Mouse (Mus musculus): ENCODE measurements at regions not wholly inside any gene's neighbourhood (a gene's known extent, or its start where the extent isn't known, plus 50 kb on each side); places are given as distances from the start of the nearest gene placed in this dataset.
A peak's percentile ranks its signal among the peaks of the same experiment; 100 is the strongest.

GRCm38 (mm10) chr8:76038526-76038925, 590.0 kb downstream of the Iqcm start:
- Histone ChIP-seq H3K27me3 (replicated peaks) (no peaks in the 10 kb centered on the region), H3K4me3 (replicated peaks) (no peak overlapping the region), H3K9ac (no peak overlapping the region), H3K27ac (no peak overlapping the region), H3K4me1 (replicated peaks) (no peaks in the 10 kb centered on the region), H3K9me3 (no peaks in the 10 kb centered on the region), H3K4me2 (replicated peaks) (no peak overlapping the region), H3K36me3 (no peaks in the 10 kb centered on the region)
- WGBS, result 62% methylated on average over 1 of the region's 1 CpGs
- no peak for ATAC-seq

DNA sequence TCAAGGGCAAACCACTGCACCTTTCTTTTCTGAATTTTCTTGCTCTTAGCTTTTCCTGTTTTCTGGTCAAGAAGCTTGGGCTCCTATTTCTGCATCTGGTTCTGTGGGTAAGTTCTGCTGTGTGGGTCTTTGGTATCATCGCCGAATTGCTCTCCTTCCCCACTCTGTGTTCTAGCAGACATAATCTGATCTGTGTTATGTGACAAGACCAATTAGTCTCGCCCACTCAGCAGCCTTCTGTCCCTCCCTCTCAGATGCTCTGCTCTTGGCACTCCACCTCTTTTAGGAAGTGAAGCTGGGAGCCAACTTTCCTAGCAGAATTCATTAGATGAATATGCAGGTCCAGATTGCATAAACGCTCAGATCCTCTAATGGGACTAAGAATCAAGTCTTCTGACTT, 603.5 kb downstream of the Iqcm start:
- no peak overlapping the region for H3K9ac ChIP-seq
- H3K4me1 ChIP-seq (replicated peaks), result no peaks in the 10 kb centered on the region
- H3K27ac ChIP-seq, result no peak overlapping the region
- WGBS, result 80% methylated on average over 4 of the region's 4 CpGs
- no peak overlapping the region for H3K4me2 ChIP-seq (replicated peaks)
- H3K27me3 ChIP-seq (replicated peaks), result no peaks in the 10 kb centered on the region
- no peaks in the 10 kb centered on the region for H3K9me3 ChIP-seq
- ATAC-seq, result no peak
- no peak overlapping the region for H3K4me3 ChIP-seq (replicated peaks)
- H3K36me3 ChIP-seq, result no peaks in the 10 kb centered on the region

DNA sequence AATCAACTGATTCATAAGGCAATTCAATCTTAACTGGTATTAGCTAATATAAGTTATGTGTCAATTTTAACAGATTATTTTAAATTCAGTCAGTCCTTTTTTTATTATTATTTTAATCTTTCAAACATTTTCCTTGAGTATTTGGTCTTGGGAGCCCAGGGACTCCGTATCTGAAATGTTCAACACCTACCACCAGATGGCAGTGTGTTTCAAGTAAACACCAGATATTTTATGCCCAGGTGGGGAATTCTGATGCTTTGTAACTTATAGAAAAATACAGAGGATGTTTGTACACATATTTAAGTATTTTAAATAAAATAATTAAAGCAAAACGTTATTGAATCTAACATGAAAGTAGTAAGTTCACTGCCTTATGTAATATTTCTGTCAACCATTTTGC, 619.2 kb downstream of the Iqcm start:
- Histone ChIP-seq H3K27me3 (replicated peaks) (no peaks in the 10 kb centered on the region), H3K27ac (no peak overlapping the region), H3K36me3 (no peaks in the 10 kb centered on the region), H3K4me2 (replicated peaks) (no peak overlapping the region), H3K4me3 (replicated peaks) (no peak overlapping the region), H3K9ac (no peak overlapping the region), H3K9me3 (no peaks in the 10 kb centered on the region), H3K4me1 (replicated peaks) (no peaks in the 10 kb centered on the region)
- no peak for ATAC-seq
- WGBS, result 7% methylated on average over 2 of the region's 2 CpGs

DNA sequence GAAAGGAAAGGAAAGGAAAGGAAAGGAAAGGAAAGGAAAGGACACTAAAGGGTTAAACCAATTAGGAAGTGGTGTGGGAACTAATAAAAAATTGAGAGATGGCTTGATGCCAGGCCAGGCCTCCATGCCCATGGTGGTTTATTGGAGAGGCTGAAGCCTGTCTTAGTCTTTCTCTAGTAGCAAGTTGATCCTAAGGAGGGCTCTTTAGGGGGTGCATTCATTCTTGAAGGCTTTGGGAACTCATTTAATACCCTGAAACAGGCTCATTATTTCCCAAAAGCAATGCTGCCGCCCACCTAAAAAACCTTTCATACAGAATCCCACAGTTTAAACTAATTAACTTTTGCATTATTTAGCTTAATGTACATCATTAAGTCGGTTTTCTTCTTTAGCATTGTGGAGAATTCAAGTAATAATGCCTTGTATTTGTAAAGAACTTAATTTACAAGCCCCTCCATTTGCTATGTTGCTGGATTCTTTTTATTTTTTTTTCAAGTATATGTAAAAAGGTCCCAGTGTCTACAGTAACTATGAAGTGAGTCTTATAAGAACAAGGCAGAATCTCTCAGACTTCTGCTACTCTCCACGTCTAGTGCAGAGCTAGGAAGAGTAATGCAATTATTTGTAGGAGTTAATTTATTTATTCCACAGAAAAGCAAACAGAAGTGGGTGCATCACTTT, 624.3 kb downstream of the Iqcm start:
- H3K9ac ChIP-seq, result no peak overlapping the region
- no peaks in the 10 kb centered on the region for H3K4me1 ChIP-seq (replicated peaks)
- no peak overlapping the region for H3K27ac ChIP-seq
- H3K4me2 ChIP-seq (replicated peaks), result no peak overlapping the region
- H3K4me3 ChIP-seq (replicated peaks), result no peak overlapping the region
- no peaks in the 10 kb centered on the region for H3K36me3 ChIP-seq
- no peak for ATAC-seq
- no peaks in the 10 kb centered on the region for H3K9me3 ChIP-seq
- WGBS, result 57% methylated on average over 3 of the region's 3 CpGs
- H3K27me3 ChIP-seq (replicated peaks), result no peaks in the 10 kb centered on the region

DNA sequence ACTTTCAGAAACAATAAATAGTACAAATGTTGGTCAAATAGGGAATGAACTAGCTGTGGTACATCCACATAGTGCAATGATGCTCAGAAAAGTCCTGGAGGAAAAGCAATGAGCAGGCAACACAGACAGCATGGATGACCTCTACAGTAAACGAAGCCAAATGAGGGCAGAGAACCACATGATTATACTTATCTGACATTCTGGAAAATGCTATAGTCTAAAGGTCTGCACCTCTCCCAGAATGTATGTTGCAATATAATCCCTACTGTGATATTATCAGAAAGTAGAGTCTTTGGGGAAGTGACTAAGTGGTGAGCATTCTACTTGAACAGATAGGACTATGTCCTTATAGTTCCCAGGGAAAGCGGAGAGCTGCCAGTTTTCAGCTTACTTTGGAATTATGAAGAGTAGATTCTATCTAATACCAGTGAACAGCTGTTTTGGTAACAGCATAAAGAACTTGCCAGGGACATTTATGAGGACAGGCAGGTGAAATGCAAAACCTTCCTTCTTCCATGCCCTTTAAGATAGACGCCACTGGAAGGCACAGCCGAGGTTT, 672.2 kb downstream of the Iqcm start:
- Histone ChIP-seq H3K27me3 (replicated peaks) (no peaks in the 10 kb centered on the region), H3K36me3 (no peaks in the 10 kb centered on the region), H3K4me1 (replicated peaks) (no peaks in the 10 kb centered on the region), H3K27ac (no peak overlapping the region), H3K9me3 (no peaks in the 10 kb centered on the region), H3K4me3 (replicated peaks) (no peak overlapping the region), H3K4me2 (replicated peaks) (no peak overlapping the region), H3K9ac (no peak overlapping the region)
- ATAC-seq, result peak; percentile 61
- WGBS, result 78% methylated on average over 4 of the region's 4 CpGs

GRCm38 (mm10) chr8:76127486-76127885, 679.0 kb downstream of the Iqcm start:
- Histone ChIP-seq H3K36me3 (no peaks in the 10 kb centered on the region), H3K27me3 (replicated peaks) (no peaks in the 10 kb centered on the region), H3K4me2 (replicated peaks) (no peak overlapping the region), H3K9ac (no peak overlapping the region), H3K4me3 (replicated peaks) (no peak overlapping the region), H3K4me1 (replicated peaks) (no peaks in the 10 kb centered on the region), H3K27ac (no peak overlapping the region), H3K9me3 (no peaks in the 10 kb centered on the region)
- WGBS, result 71% methylated on average over 2 of the region's 2 CpGs
- no peak for ATAC-seq

DNA sequence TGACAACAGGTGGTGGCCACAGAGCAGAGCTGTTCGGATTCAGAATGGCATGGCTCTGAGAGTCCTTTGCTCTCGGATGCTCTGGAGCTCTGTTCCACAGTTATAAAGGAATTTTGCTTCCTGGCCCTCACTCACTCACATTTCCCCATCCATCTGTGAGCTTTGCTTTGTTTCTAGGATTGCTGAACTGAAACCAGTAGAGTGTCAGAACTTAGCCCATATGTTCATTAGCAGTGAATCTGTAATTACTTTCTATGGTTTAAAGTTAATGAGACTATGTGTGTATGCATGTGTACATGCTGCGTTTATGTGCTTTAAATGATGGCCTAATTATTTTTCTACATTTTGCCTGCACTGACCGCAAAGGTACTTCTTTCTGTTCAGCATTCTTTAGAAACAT, 688.7 kb downstream of the Iqcm start:
- H3K4me3 ChIP-seq (replicated peaks), result no peak overlapping the region
- no peaks in the 10 kb centered on the region for H3K4me1 ChIP-seq (replicated peaks)
- 72% methylated on average over 4 of the region's 4 CpGs for WGBS
- H3K9me3 ChIP-seq, result no peaks in the 10 kb centered on the region
- H3K27ac ChIP-seq, result no peak overlapping the region
- H3K36me3 ChIP-seq, result no peaks in the 10 kb centered on the region
- ATAC-seq, result no peak
- H3K27me3 ChIP-seq (replicated peaks), result no peaks in the 10 kb centered on the region
- no peak overlapping the region for H3K9ac ChIP-seq
- H3K4me2 ChIP-seq (replicated peaks), result no peak overlapping the region

GRCm38 (mm10) chr8:76148681-76149080, 700.2 kb downstream of the Iqcm start:
- H3K4me3 ChIP-seq (replicated peaks), result no peak overlapping the region
- ATAC-seq, result no peak
- 35% methylated on average over 4 of the region's 4 CpGs for WGBS
- H3K4me1 ChIP-seq (replicated peaks), result no peaks in the 10 kb centered on the region
- H3K36me3 ChIP-seq, result no peaks in the 10 kb centered on the region
- no peaks in the 10 kb centered on the region for H3K27me3 ChIP-seq (replicated peaks)
- no peak overlapping the region for H3K9ac ChIP-seq
- H3K4me2 ChIP-seq (replicated peaks), result no peak overlapping the region
- no peak overlapping the region for H3K27ac ChIP-seq
- H3K9me3 ChIP-seq, result no peaks in the 10 kb centered on the region

GRCm38 (mm10) chr8:76182520-76182919, 716.7 kb upstream of the Nr3c2 start:
- ATAC-seq, result no peak
- Histone ChIP-seq H3K27me3 (replicated peaks) (no peaks in the 10 kb centered on the region), H3K4me2 (replicated peaks) (no peak overlapping the region), H3K27ac (no peak overlapping the region), H3K4me3 (replicated peaks) (no peak overlapping the region), H3K9me3 (no peaks in the 10 kb centered on the region), H3K9ac (no peak overlapping the region), H3K36me3 (no peaks in the 10 kb centered on the region), H3K4me1 (replicated peaks) (no peaks in the 10 kb centered on the region)
- 86% methylated on average over 3 of the region's 3 CpGs for whole genome bisulfite sequencing

GRCm38 (mm10) chr8:76183836-76184235, 715.4 kb upstream of the Nr3c2 start:
- H3K4me1 ChIP-seq (replicated peaks), result no peaks in the 10 kb centered on the region
- H3K9me3 ChIP-seq, result no peaks in the 10 kb centered on the region
- H3K27ac ChIP-seq, result no peak overlapping the region
- no peaks in the 10 kb centered on the region for H3K27me3 ChIP-seq (replicated peaks)
- no peak overlapping the region for H3K9ac ChIP-seq
- H3K4me2 ChIP-seq (replicated peaks), result no peak overlapping the region
- no peak overlapping the region for H3K4me3 ChIP-seq (replicated peaks)
- H3K36me3 ChIP-seq, result no peaks in the 10 kb centered on the region
- ATAC-seq, result no peak

GRCm38 (mm10) chr8:76187293-76187692, 711.9 kb upstream of the Nr3c2 start:
- no peaks in the 10 kb centered on the region for H3K36me3 ChIP-seq

GRCm38 (mm10) chr8:76211891-76212290, 687.4 kb upstream of the Nr3c2 start:
- Histone ChIP-seq H3K9me3 (no peaks in the 10 kb centered on the region), H3K4me2 (replicated peaks) (no peak overlapping the region), H3K9ac (no peak overlapping the region), H3K36me3 (no peaks in the 10 kb centered on the region), H3K27me3 (replicated peaks) (no peaks in the 10 kb centered on the region), H3K27ac (no peak overlapping the region), H3K4me1 (replicated peaks) (no peaks in the 10 kb centered on the region), H3K4me3 (replicated peaks) (no peak overlapping the region)
- 78% methylated on average over 4 of the region's 4 CpGs for WGBS
- ATAC-seq, result no peak

More at GRCm38 (mm10) chr8:76187293-76187692, 711.9 kb upstream of the Nr3c2 start:
- ATAC-seq, result no peak
- no peaks in the 10 kb centered on the region for H3K4me1 ChIP-seq (replicated peaks)
- H3K4me2 ChIP-seq (replicated peaks), result no peak overlapping the region
- H3K27ac ChIP-seq, result no peak overlapping the region
- H3K9ac ChIP-seq, result no peak overlapping the region
- no peaks in the 10 kb centered on the region for H3K9me3 ChIP-seq
- no peaks in the 10 kb centered on the region for H3K27me3 ChIP-seq (replicated peaks)
- WGBS, result 75% methylated on average over 5 of the region's 5 CpGs
- no peak overlapping the region for H3K4me3 ChIP-seq (replicated peaks)

DNA sequence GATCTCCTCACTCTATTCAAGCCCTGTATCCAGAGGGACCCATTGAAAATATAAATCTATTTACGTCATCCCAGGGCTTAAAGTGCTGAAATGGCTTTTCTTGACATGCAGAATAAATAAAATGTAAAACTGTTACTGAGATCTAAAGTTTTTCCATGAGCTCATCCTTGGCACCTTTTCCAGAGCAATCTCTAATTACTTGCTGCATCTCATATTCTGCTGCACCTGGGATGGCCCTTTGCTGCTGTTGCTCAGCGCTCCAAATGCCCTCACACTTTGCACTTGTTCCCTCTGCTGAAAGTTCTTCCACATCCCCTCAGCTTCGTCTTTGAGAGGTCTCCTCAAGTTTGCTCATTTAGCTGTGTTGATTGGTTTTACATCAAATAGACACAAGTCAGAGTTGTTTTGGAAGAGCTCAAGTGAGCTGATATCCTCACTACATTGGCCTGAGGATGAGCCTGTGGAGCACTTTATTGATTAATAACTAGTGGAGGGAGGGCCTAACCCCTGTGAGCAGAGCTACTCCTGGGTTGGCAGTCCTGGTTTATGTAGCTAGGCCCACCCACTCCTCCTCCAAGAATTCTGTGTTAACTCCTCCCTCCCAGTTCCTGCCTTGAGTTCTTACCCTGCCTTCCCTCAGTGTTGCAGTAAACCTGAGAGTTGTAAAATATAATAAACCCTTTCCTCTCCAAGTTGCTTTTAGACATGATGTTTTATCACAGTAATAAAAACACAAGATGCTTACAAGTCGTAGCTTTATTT, 681.2 kb upstream of the Nr3c2 start:
- no peak overlapping the region for H3K9ac ChIP-seq
- H3K9me3 ChIP-seq, result no peaks in the 10 kb centered on the region

More for the DNA sequence above, 681.2 kb upstream of the Nr3c2 start:
- 57% methylated on average over 4 of the region's 4 CpGs for WGBS
- Histone ChIP-seq H3K27me3 (replicated peaks) (no peaks in the 10 kb centered on the region), H3K4me1 (replicated peaks) (no peaks in the 10 kb centered on the region), H3K27ac (no peak overlapping the region), H3K4me3 (replicated peaks) (no peak overlapping the region), H3K4me2 (replicated peaks) (no peak overlapping the region), H3K36me3 (no peaks in the 10 kb centered on the region)
- peak; percentile 71 for ATAC-seq
